Mouse (Mus musculus): Measurements from ENCODE around the gene Hoxd8. TPM values are rescaled to one million over a fixed set of nuclear protein-coding genes. Genes with fewer than 3 reads are reported as not detected.

Hoxd8 gene
- total RNA-seq, 2 experiments from 2014 or later, result not detected

- no peak for DNase-seq (ENCODE audit: low spot score in 2 of 2)
These were observed 9.1 kb downstream of the Hoxd8 start for GRCm38 (mm10) chr2:74713239-74714150.

- DNase-seq (ENCODE audit: low spot score in 2 of 2), result no peak
These were observed 9.9 kb downstream of the Hoxd8 start for GRCm38 (mm10) chr2:74714156-74714789.

- DNase-seq (ENCODE audit: low spot score in 2 of 2), result no peak
These were observed 10.5 kb downstream of the Hoxd8 start for GRCm38 (mm10) chr2:74714881-74715280.

- DNase-seq (ENCODE audit: low spot score in 2 of 2), result peak; percentile 67 to 75
These were observed 11.3 kb downstream of the Hoxd8 start for GRCm38 (mm10) chr2:74715504-74716241.

- DNase-seq (ENCODE audit: low spot score in 2 of 2), result no peak
These were observed 16.0 kb downstream of the Hoxd8 start for GRCm38 (mm10) chr2:74720384-74720783.

GRCm38 (mm10) chr2:74720955-74721491, 16.6 kb downstream of the Hoxd8 start:
- no peak for DNase-seq (ENCODE audit: low spot score in 2 of 2)

GRCm38 (mm10) chr2:74721882-74722281, 17.5 kb downstream of the Hoxd8 start:
- no peak for DNase-seq (ENCODE audit: low spot score in 2 of 2)

GRCm38 (mm10) chr2:74722949-74723348, 18.5 kb downstream of the Hoxd8 start:
- no peak for DNase-seq (ENCODE audit: low spot score in 2 of 2)

- DNase-seq (ENCODE audit: low spot score in 2 of 2), result no peak
These were observed 20.0 kb downstream of the Hoxd8 start for GRCm38 (mm10) chr2:74724244-74725015.

GRCm38 (mm10) chr2:74725171-74725570, 20.8 kb downstream of the Hoxd8 start:
- DNase-seq (ENCODE audit: low spot score in 2 of 2), result no peak

- no peak for DNase-seq (ENCODE audit: low spot score in 2 of 2)
These were observed 22.1 kb downstream of the Hoxd8 start, which contains the start of gene Gm28230 for GRCm38 (mm10) chr2:74726551-74726950. Gm28230 (plus strand) TSS chr2:74726728.

- no peak for DNase-seq (ENCODE audit: low spot score in 2 of 2)
These were observed 22.7 kb downstream of the Hoxd8 start for GRCm38 (mm10) chr2:74726973-74727639.

- DNase-seq (ENCODE audit: low spot score in 2 of 2), result no peak
These were observed 23.4 kb downstream of the Hoxd8 start for GRCm38 (mm10) chr2:74727640-74728302.

- no peak for DNase-seq (ENCODE audit: low spot score in 2 of 2)
These were observed 23.9 kb downstream of the Hoxd8 start for GRCm38 (mm10) chr2:74728303-74728680.

GRCm38 (mm10) chr2:74730331-74730730, 25.9 kb downstream of the Hoxd8 start:
- no peak for DNase-seq (ENCODE audit: low spot score in 2 of 2)

- DNase-seq (ENCODE audit: low spot score in 2 of 2), result no peak
These were observed 26.6 kb downstream of the Hoxd8 start for GRCm38 (mm10) chr2:74731055-74731454.

GRCm38 (mm10) chr2:74731799-74732512, 27.5 kb downstream of the Hoxd8 start:
- DNase-seq (ENCODE audit: low spot score in 2 of 2), result no peak

GRCm38 (mm10) chr2:74732513-74733316, 28.3 kb downstream of the Hoxd8 start:
- no peak for DNase-seq (ENCODE audit: low spot score in 2 of 2)

Data from layer of hippocampus, postnatal 14 days (tissue).